Mouse (Mus musculus): ENCODE results near the gene Sec24d. TPM values are rescaled to one million over a fixed set of nuclear protein-coding genes. Genes with fewer than 3 reads are reported as not detected.

The Sec24d gene
- polyA plus RNA-seq, 1 experiment from 2014 or later, result 20.6 TPM

- no peaks in the 10 kb centered on the region for H3K27me3 ChIP-seq (replicated peaks; ENCODE audit: control insufficient read depth, insufficient read depth, low read length)
- no peaks in the 10 kb centered on the region for H3K4me1 ChIP-seq (replicated peaks; ENCODE audit: control insufficient read depth, insufficient read depth, low read length)
- no peak overlapping the region for H3K27ac ChIP-seq (ENCODE audit: low read length)
- WGBS, result 66% methylated on average over 5 of the region's 5 CpGs
- H3K4me3 ChIP-seq (replicated peaks; ENCODE audit: low read length), result no peak overlapping the region
- H3K36me3 ChIP-seq (ENCODE audit: control insufficient read depth, insufficient read depth), result no peaks in the 10 kb centered on the region
- H3K9ac ChIP-seq (replicated peaks; ENCODE audit: low read depth, low read length), result no peak overlapping the region
- no peak for ATAC-seq
- H3K9me3 ChIP-seq (ENCODE audit: control insufficient read depth, low read length), result no peaks in the 10 kb centered on the region
- H3K4me2 ChIP-seq (ENCODE audit: low read length), result no peak overlapping the region
Observed at GRCm38 (mm10) chr3:123395611-123396010, 128.4 kb downstream of the Sec24d start.

DNA sequence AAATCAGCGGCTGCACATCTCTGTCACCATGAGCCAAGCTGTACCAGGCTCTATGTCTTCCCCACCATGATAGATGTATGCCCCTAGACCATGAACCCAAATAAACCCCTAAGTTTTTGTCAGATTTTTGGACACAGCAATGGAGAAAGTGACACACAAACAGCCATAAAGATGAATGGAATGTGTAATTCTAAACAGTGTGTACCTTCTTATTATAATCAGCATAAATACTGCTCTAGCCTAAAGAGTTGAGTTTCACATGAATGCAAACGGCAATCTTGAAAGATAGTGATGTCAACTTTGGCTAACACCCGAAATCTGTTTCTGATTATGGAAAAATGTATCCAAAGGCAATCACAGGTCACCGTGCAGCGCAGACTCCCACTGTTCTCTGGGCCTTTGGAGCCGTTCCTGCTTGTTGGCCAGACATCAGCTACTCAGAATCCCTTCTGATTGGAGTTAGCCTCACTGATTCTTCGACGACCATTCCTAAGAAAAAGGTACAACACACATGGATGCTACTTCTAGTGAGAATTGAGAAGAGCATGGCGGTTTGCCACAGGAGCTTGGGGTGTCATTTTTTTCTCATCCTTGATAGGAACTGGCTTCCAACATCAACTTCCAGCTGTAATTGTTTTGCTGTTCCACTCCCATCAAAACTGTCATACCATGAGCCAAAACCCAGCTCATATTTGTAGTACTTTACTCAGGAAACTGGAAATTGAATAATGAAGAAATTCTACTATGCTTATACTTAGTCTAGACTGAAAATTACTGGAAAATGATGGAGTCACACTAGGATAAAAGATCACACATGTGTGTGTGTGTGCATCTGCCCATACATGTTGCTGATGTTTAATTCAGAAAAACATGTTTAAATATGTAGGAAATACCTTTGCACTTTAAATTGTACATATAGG, 130.6 kb downstream of the Sec24d start:
- Histone ChIP-seq H3K27me3 (replicated peaks; ENCODE audit: control insufficient read depth, insufficient read depth, low read length) (no peaks in the 10 kb centered on the region), H3K4me3 (replicated peaks; ENCODE audit: low read length) (no peak overlapping the region), H3K36me3 (ENCODE audit: control insufficient read depth, insufficient read depth) (no peaks in the 10 kb centered on the region), H3K4me2 (ENCODE audit: low read length) (no peak overlapping the region), H3K9me3 (ENCODE audit: control insufficient read depth, low read length) (no peaks in the 10 kb centered on the region), H3K27ac (ENCODE audit: low read length) (no peak overlapping the region), H3K9ac (replicated peaks; ENCODE audit: low read depth, low read length) (no peak overlapping the region), H3K4me1 (replicated peaks; ENCODE audit: control insufficient read depth, insufficient read depth, low read length) (no peaks in the 10 kb centered on the region)
- WGBS, result 87% methylated on average over 9 of the region's 9 CpGs
- no peak for ATAC-seq

GRCm38 (mm10) chr3:123404945-123405344, 137.7 kb downstream of the Sec24d start:
- Histone ChIP-seq H3K4me1 (replicated peaks; ENCODE audit: control insufficient read depth, insufficient read depth, low read length) (no peaks in the 10 kb centered on the region), H3K9me3 (ENCODE audit: control insufficient read depth, low read length) (no peaks in the 10 kb centered on the region), H3K4me2 (ENCODE audit: low read length) (no peak overlapping the region), H3K36me3 (ENCODE audit: control insufficient read depth, insufficient read depth) (no peaks in the 10 kb centered on the region), H3K4me3 (replicated peaks; ENCODE audit: low read length) (no peak overlapping the region), H3K27ac (ENCODE audit: low read length) (no peak overlapping the region), H3K27me3 (replicated peaks; ENCODE audit: control insufficient read depth, insufficient read depth, low read length) (no peaks in the 10 kb centered on the region), H3K9ac (replicated peaks; ENCODE audit: low read depth, low read length) (no peak overlapping the region)
- ATAC-seq, result no peak
- 83% methylated on average over 3 of the region's 3 CpGs for WGBS

DNA sequence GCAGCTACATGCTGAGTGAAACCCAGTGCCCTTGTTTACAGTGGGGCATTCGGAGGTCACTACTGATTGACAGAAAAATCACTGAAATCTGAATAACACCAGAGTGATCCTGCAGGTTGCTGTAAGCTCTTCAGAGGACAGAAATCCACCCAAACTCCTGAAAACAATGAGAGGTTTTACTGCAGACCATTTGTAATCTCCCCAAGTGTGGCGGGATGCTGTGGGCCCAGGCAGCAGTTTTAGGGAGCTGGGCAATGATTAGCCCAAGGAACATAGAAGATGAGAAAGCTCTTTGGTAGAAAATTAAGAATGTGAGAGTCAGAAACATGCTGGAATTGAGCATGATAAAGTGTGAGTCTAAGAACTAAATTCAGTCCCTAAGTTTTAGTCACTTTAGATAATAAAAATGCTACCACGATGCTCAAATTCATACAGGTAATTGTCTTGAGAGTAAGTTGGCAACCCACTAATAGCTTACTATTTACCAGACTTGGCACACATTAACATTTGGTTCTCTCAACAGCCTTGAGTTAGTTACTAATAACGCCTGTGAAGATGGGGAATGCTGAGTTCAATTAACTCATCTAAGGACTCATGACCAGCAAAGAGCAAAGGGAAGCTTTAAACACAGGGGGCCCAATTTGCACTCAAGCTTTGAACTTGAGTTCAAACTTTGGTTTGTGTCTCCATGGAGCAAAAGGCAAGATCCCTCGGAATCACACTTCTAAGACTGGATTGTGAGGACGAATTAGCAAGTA, 144.7 kb downstream of the Sec24d start:
- 72% methylated on average over 6 of the region's 6 CpGs for WGBS

GRCm38 (mm10) chr3:123413173-123413572, 145.9 kb downstream of the Sec24d start:
- WGBS, result 24% methylated on average over 5 of the region's 5 CpGs
- ATAC-seq, result no peak
- no peaks in the 10 kb centered on the region for H3K36me3 ChIP-seq (ENCODE audit: control insufficient read depth, insufficient read depth)
- no peaks in the 10 kb centered on the region for H3K27me3 ChIP-seq (replicated peaks; ENCODE audit: control insufficient read depth, insufficient read depth, low read length)
- H3K27ac ChIP-seq (ENCODE audit: low read length), result no peak overlapping the region
- H3K4me2 ChIP-seq (ENCODE audit: low read length), result no peak overlapping the region
- H3K9ac ChIP-seq (replicated peaks; ENCODE audit: low read depth, low read length), result no peak overlapping the region
- no peaks in the 10 kb centered on the region for H3K9me3 ChIP-seq (ENCODE audit: control insufficient read depth, low read length)
- H3K4me1 ChIP-seq (replicated peaks; ENCODE audit: control insufficient read depth, insufficient read depth, low read length), result no peaks in the 10 kb centered on the region
- no peak overlapping the region for H3K4me3 ChIP-seq (replicated peaks; ENCODE audit: low read length)

More for the DNA sequence above, 144.7 kb downstream of the Sec24d start:
- no peaks in the 10 kb centered on the region for H3K27me3 ChIP-seq (replicated peaks; ENCODE audit: control insufficient read depth, insufficient read depth, low read length)
- no peak overlapping the region for H3K27ac ChIP-seq (ENCODE audit: low read length)
- no peaks in the 10 kb centered on the region for H3K4me1 ChIP-seq (replicated peaks; ENCODE audit: control insufficient read depth, insufficient read depth, low read length)
- no peak overlapping the region for H3K4me3 ChIP-seq (replicated peaks; ENCODE audit: low read length)
- no peak for ATAC-seq
- no peaks in the 10 kb centered on the region for H3K36me3 ChIP-seq (ENCODE audit: control insufficient read depth, insufficient read depth)
- H3K9ac ChIP-seq (replicated peaks; ENCODE audit: low read depth, low read length), result no peak overlapping the region
- no peaks in the 10 kb centered on the region for H3K9me3 ChIP-seq (ENCODE audit: control insufficient read depth, low read length)
- H3K4me2 ChIP-seq (ENCODE audit: low read length), result no peak overlapping the region

Other genes starting within 250 kb of the Sec24d start
- not detected in 2 replicates for gene Myoz2, start 232.4 kb upstream of the Sec24d start, polyA plus RNA-seq (2015; fragmentation: Nextera tagmentation; extraction: Ambion mirVana)
- 0.87 and 0.90 TPM in 2 replicates for gene Synpo2, start 31.3 kb upstream of the Sec24d start, polyA plus RNA-seq (2015; fragmentation: Nextera tagmentation; extraction: Ambion mirVana)
- gene Mettl14, start 118.7 kb downstream of the Sec24d start, polyA plus RNA-seq (2015; fragmentation: Nextera tagmentation; extraction: Ambion mirVana), result 29.1 and 30.8 TPM in 2 replicates
- 5.9 and 6.9 TPM in 2 replicates for gene Prss12, start 179.5 kb downstream of the Sec24d start, polyA plus RNA-seq (2015; fragmentation: Nextera tagmentation; extraction: Ambion mirVana)

Data from forebrain, embryonic 16.5 days (tissue).